Mouse (Mus musculus) bone marrow, adult 2 months (tissue): ENCODE data around the gene Rptor.

ENCODE experiments used
- CTCF ChIP-seq: fragments of 200-500 bp; IDR thresholded peaks from 2 replicates; pipeline ENCODE4 v1.5.1; 2011; ENCODE audit warnings: low read length, control low read depth; ENCODE audit not compliant: control insufficient read depth, insufficient read depth
- POLR2A ChIP-seq: fragments of 200-500 bp; IDR thresholded peaks from 2 replicates; pipeline ENCODE4 v1.6.1; 2011; ENCODE audit warnings: low read depth, mild to moderate bottlenecking, control low read depth, low read length, borderline replicate concordance; ENCODE audit not compliant: control insufficient read depth

- TF ChIP-seq POLR2A: no peak
- TF ChIP-seq CTCF: no peak
Observed at GRCm38 (mm10) chr11:119685477-119685876, 82.8 kb downstream of the Rptor start.
